Mouse (Mus musculus) ES-Bruce4 (cell line): ENCODE results near the gene Cacna2d3. TPM values are rescaled to one million over a fixed set of nuclear protein-coding genes. Genes with fewer than 3 reads are reported as not detected.

Experiments
- H3K27ac ChIP-seq: 2 replicates; pipeline ENCODE4 v1.5.1; 2012; ENCODE audit warnings: low read length, inconsistent platforms; ENCODE audit not compliant: insufficient read depth
- H3K27me3 ChIP-seq: 2 replicates; pipeline ENCODE4 v1.6.1; 2012; ENCODE audit warnings: mild to moderate bottlenecking, low read length, inconsistent platforms; ENCODE audit not compliant: control insufficient read depth, poor library complexity, insufficient read depth, severe bottlenecking
- H3K36me3 ChIP-seq: 2 replicates; pipeline ENCODE4 v1.6.1; 2012; ENCODE audit warnings: inconsistent platforms, mild to moderate bottlenecking, low read length, moderate library complexity; ENCODE audit not compliant: control insufficient read depth, poor library complexity, insufficient read depth, severe bottlenecking
- H3K4me1 ChIP-seq: one replicate; pipeline ENCODE4 v1.8.1; 2011; ENCODE audit warnings: low read length; ENCODE audit not compliant: control insufficient read depth, insufficient read depth
- H3K4me3 ChIP-seq: 2 replicates; pipeline ENCODE4 v1.5.1; 2011; ENCODE audit warnings: low read depth, mild to moderate bottlenecking, low read length
- H3K9ac ChIP-seq: 2 replicates; pipeline ENCODE4 v1.6.1; 2012; ENCODE audit warnings: low read depth, mild to moderate bottlenecking, inconsistent platforms; ENCODE audit not compliant: poor library complexity, severe bottlenecking
- H3K9me3 ChIP-seq: replicated peaks from 2 replicates; pipeline ENCODE4 v1.6.1; 2012; ENCODE audit warnings: mild to moderate bottlenecking, low read length, inconsistent platforms; ENCODE audit not compliant: control insufficient read depth, poor library complexity, insufficient read depth, severe bottlenecking
- CTCF ChIP-seq: IDR thresholded peaks from one replicate; pipeline ENCODE4 v1.8.1; 2011; ENCODE audit warnings: low read depth, low read length
- EP300 ChIP-seq: IDR thresholded peaks from 2 replicates; pipeline ENCODE4 v1.6.1; 2011; ENCODE audit warnings: low read depth, low read length; ENCODE audit not compliant: insufficient read depth
- POLR2A ChIP-seq: IDR thresholded peaks from one replicate; pipeline ENCODE4 v1.8.1; 2011; ENCODE audit warnings: low read length; ENCODE audit not compliant: insufficient read depth
- polyA plus RNA-seq: library from polyadenylated mRNA; stranded (reverse); fragments of >200 nt; gene quantifications from 2 replicates; pipeline ENCODE4 v1.2.4, GENCODE M21; 2011; ENCODE audit warnings: low read depth; ENCODE audit not compliant: missing spikeins, insufficient read depth, insufficient read length

Cacna2d3 gene
- polyA plus RNA-seq, 1 experiment = not detected

- H3K9me3 ChIP-seq = no peaks in the 10 kb centered on the region
- no peaks in the 10 kb centered on the region for H3K36me3 ChIP-seq
- H3K27me3 ChIP-seq = no peaks in the 10 kb centered on the region; the same call in 1 of the 2 replicates
- H3K9ac ChIP-seq = no peak overlapping the region
- H3K4me1 ChIP-seq = no peaks in the 10 kb centered on the region
- H3K4me3 ChIP-seq = no peak overlapping the region
- no peak overlapping the region for H3K27ac ChIP-seq
- TF ChIP-seq CTCF (no peak), POLR2A (no peak), EP300 (no peak)
These were observed 416.0 kb downstream of the Cacna2d3 start for GRCm38 (mm10) chr14:29305623-29306022.

GRCm38 (mm10) chr14:29296185-29296754 is 425.4 kb downstream of the Cacna2d3 start:
- H3K4me1 ChIP-seq = no peaks in the 10 kb centered on the region
- no peak overlapping the region for H3K9ac ChIP-seq
- H3K9me3 ChIP-seq = no peaks in the 10 kb centered on the region
- no peak for TF ChIP-seq CTCF
- TF ChIP-seq POLR2A = no peak
- TF ChIP-seq EP300 = no peak
- H3K36me3 ChIP-seq = no peaks in the 10 kb centered on the region
- no peak overlapping the region for H3K4me3 ChIP-seq
- H3K27me3 ChIP-seq = no peaks in the 10 kb centered on the region
- no peak overlapping the region for H3K27ac ChIP-seq

- H3K27me3 ChIP-seq = no peaks in the 10 kb centered on the region; the same call in 1 of the 2 replicates
- H3K4me3 ChIP-seq = no peak overlapping the region
- H3K36me3 ChIP-seq = no peaks in the 10 kb centered on the region
- H3K4me1 ChIP-seq = no peaks in the 10 kb centered on the region
- H3K27ac ChIP-seq = no peak overlapping the region
- TF ChIP-seq POLR2A = no peak
- TF ChIP-seq EP300 = no peak
- no peak for TF ChIP-seq CTCF
- H3K9me3 ChIP-seq = no peaks in the 10 kb centered on the region
- H3K9ac ChIP-seq = no peak overlapping the region
These were observed 442.8 kb downstream of the Cacna2d3 start for GRCm38 (mm10) chr14:29278901-29279300.

- no peaks in the 10 kb centered on the region for H3K4me1 ChIP-seq
- TF ChIP-seq POLR2A (no peak), CTCF (no peak), EP300 (no peak)
- H3K27me3 ChIP-seq = no peaks in the 10 kb centered on the region; the same call in 1 of the 2 replicates
- no peak overlapping the region for H3K27ac ChIP-seq
- no peaks in the 10 kb centered on the region for H3K36me3 ChIP-seq
- H3K9ac ChIP-seq = no peak overlapping the region
- no peak overlapping the region for H3K4me3 ChIP-seq
- H3K9me3 ChIP-seq = no peaks in the 10 kb centered on the region
These were observed 443.3 kb downstream of the Cacna2d3 start for GRCm38 (mm10) chr14:29278401-29278800.

GRCm38 (mm10) chr14:29277701-29278100 is 444.0 kb downstream of the Cacna2d3 start:
- H3K36me3 ChIP-seq = no peaks in the 10 kb centered on the region
- H3K4me3 ChIP-seq = no peak overlapping the region
- no peak for TF ChIP-seq CTCF
- no peak for TF ChIP-seq EP300
- no peak for TF ChIP-seq POLR2A
- H3K4me1 ChIP-seq = no peaks in the 10 kb centered on the region
- no peaks in the 10 kb centered on the region; the same call in 1 of the 2 replicates for H3K27me3 ChIP-seq
- H3K27ac ChIP-seq = no peak overlapping the region
- no peak overlapping the region for H3K9ac ChIP-seq
- no peaks in the 10 kb centered on the region for H3K9me3 ChIP-seq

GRCm38 (mm10) chr14:29273890-29274289 is 447.8 kb downstream of the Cacna2d3 start:
- Histone ChIP-seq H3K27me3 (no peaks in the 10 kb centered on the region; the same call in 1 of the 2 replicates), H3K4me1 (peaks cover 6% of the 10 kb centered on the region), H3K4me3 (no peak overlapping the region), H3K9ac (no peak overlapping the region), H3K9me3 (no peaks in the 10 kb centered on the region), H3K27ac (no peak overlapping the region), H3K36me3 (no peaks in the 10 kb centered on the region)
- TF ChIP-seq POLR2A (no peak), CTCF (no peak), EP300 (no peak)
